11 mouse cellular contexts compared by ENCODE assay signal in genomic region chr1:55665137-55665827, GRCm38 (mm10).
DNase-seq lines count a peak whose midpoint lies in the region; ATAC-seq and TF ChIP-seq lines count a peak whose summit lies in the region.
"Had no signal": no experiment of that assay in that cellular context is flagged by ENCODE, and none has a peak within 500 bp of the region (broad histone marks: within the 10 kb centered on the region; RNA-seq: fewer than 3 reads in every experiment).

No protein-coding gene starts in this region.

- H3K9me3 ChIP-seq in embryonic facial prominence, embryonic 14.5 days (ENCODE audit: control insufficient read depth, low read length) = no peaks in the 10 kb centered on the region
- no peaks in the 10 kb centered on the region for H3K9me3 ChIP-seq in embryonic facial prominence, embryonic 10.5 days
- no peaks in the 10 kb centered on the region for H3K9me3 ChIP-seq in lung, embryonic 14.5 days (ENCODE audit: low read depth, low read length)
- H3K9me3 ChIP-seq: intestine, embryonic 15.5 days had no signal

- ATAC-seq in embryonic facial prominence, embryonic 14.5 days (ENCODE audit: low read depth) = no peak
- no peak for ATAC-seq in lung, embryonic 14.5 days (ENCODE audit: insufficient read depth)
- ATAC-seq: intestine, embryonic 15.5 days had no signal

- TF ChIP-seq POLR2A in lung, adult 2 months (IDR thresholded peaks at IDR 0.05; ENCODE audit: borderline replicate concordance, extremely low read depth, low read depth, low read length) = no peak

- H3K9ac ChIP-seq in embryonic facial prominence, embryonic 14.5 days (ENCODE audit: low read depth, low read length) = no peak overlapping the region
- H3K9ac ChIP-seq in lung, embryonic 14.5 days = no peak overlapping the region
- H3K9ac ChIP-seq: intestine, embryonic 15.5 days had no signal

- no peak overlapping the region for H3K27ac ChIP-seq in embryonic facial prominence, embryonic 14.5 days (replicated peaks; ENCODE audit: low read depth, low read length)
- H3K27ac ChIP-seq in embryonic facial prominence, embryonic 10.5 days (replicated peaks) = no peak overlapping the region
- no peak overlapping the region for H3K27ac ChIP-seq in lung, embryonic 14.5 days (ENCODE audit: low read depth)
- H3K27ac ChIP-seq: intestine, embryonic 15.5 days; macrophage had no signal

- no peak for DNase-seq in embryonic facial prominence, embryonic 14.5 days (ENCODE audit: low spot score)
- no peak for DNase-seq in embryonic facial prominence, embryonic 10.5 days (ENCODE audit: low spot score)
- peak; percentile 16 for DNase-seq in lung, embryonic 14.5 days
- no peak for DNase-seq in lung, adult 2 months
- DNase-seq in lung, postnatal 25 days (ENCODE audit: low spot score) = peak; percentile 10
- DNase-seq in skeletal muscle tissue, adult 2 months (ENCODE audit: low read depth, low spot score) = peak; percentile 7
- DNase-seq in cerebellum, adult 9-10 months = no peak
- no peak for DNase-seq in layer of hippocampus, postnatal 10 days (ENCODE audit: low spot score in 2 of 2)
- DNase-seq: adrenal gland, postnatal 10 days had no signal

- H3K4me3 ChIP-seq in embryonic facial prominence, embryonic 14.5 days (ENCODE audit: low read depth, low read length) = no peak overlapping the region
- H3K4me3 ChIP-seq in embryonic facial prominence, embryonic 10.5 days = no peak overlapping the region
- H3K4me3 ChIP-seq in lung, embryonic 14.5 days (ENCODE audit: low read depth, low read length) = no peak overlapping the region
- H3K4me3 ChIP-seq in lung, adult 2 months (replicated peaks; ENCODE audit: extremely low read depth, low read depth, low read length) = no peak overlapping the region
- H3K4me3 ChIP-seq: intestine, embryonic 15.5 days had no signal

- WGBS in embryonic facial prominence, embryonic 14.5 days = 49% methylated on average over 10 of the region's 10 CpGs
- WGBS in embryonic facial prominence, embryonic 10.5 days = 68% methylated on average over 10 of the region's 10 CpGs
- WGBS in lung, embryonic 14.5 days = 40% methylated on average over 10 of the region's 10 CpGs
- WGBS in lung, adult 2 months = 38% methylated on average over 10 of the region's 10 CpGs

- TF ChIP-seq CTCF in lung, embryonic 14.5 days (IDR thresholded peaks at IDR 0.05; ENCODE audit: low read depth) = no peak
- TF ChIP-seq CTCF in lung, adult 2 months (IDR thresholded peaks at IDR 0.05; ENCODE audit: insufficient read depth, low read length) = no peak

- H3K4me2 ChIP-seq in embryonic facial prominence, embryonic 14.5 days (ENCODE audit: low read depth, low read length) = 0 out of 2 replicates have a peak overlapping the region, but pooled peaks have one; percentile 20
- H3K4me2 ChIP-seq in lung, embryonic 14.5 days = no peak overlapping the region
- H3K4me2 ChIP-seq: intestine, embryonic 15.5 days had no signal

- H3K27me3 ChIP-seq in embryonic facial prominence, embryonic 14.5 days (replicated peaks; ENCODE audit: control insufficient read depth, insufficient read depth, low read length) = no peaks in the 10 kb centered on the region
- H3K27me3 ChIP-seq in embryonic facial prominence, embryonic 10.5 days (replicated peaks; ENCODE audit: low read depth, poor library complexity, severe bottlenecking) = peaks cover 8% of the 10 kb centered on the region
- no peaks in the 10 kb centered on the region for H3K27me3 ChIP-seq in lung, embryonic 14.5 days (ENCODE audit: insufficient read depth, low read length)
- H3K27me3 ChIP-seq: intestine, embryonic 15.5 days had no signal

- no peaks in the 10 kb centered on the region for H3K4me1 ChIP-seq in embryonic facial prominence, embryonic 14.5 days (ENCODE audit: control insufficient read depth, insufficient read depth, low read length)
- peaks cover 13% of the 10 kb centered on the region for H3K4me1 ChIP-seq in embryonic facial prominence, embryonic 10.5 days
- H3K4me1 ChIP-seq in lung, embryonic 14.5 days (ENCODE audit: insufficient read depth) = no peaks in the 10 kb centered on the region
- peaks cover 18% of the 10 kb centered on the region for H3K4me1 ChIP-seq in lung, adult 2 months (ENCODE audit: control insufficient read depth, insufficient read depth, low read length)
- H3K4me1 ChIP-seq: intestine, embryonic 15.5 days had no signal

- no peaks in the 10 kb centered on the region for H3K36me3 ChIP-seq in embryonic facial prominence, embryonic 14.5 days (ENCODE audit: control insufficient read depth, insufficient read depth, low read length)
- no peaks in the 10 kb centered on the region for H3K36me3 ChIP-seq in embryonic facial prominence, embryonic 10.5 days (replicated peaks)
- no peaks in the 10 kb centered on the region for H3K36me3 ChIP-seq in lung, embryonic 14.5 days (ENCODE audit: insufficient read depth)
- H3K36me3 ChIP-seq: intestine, embryonic 15.5 days had no signal

Comparison
In these comparisons a context has a peak if more than half of its experiments do, and no peak if none do; other contexts are left out.
1. DNase-seq: peak in lung, embryonic 14.5 days (single experiment), lung, postnatal 25 days (single experiment) and skeletal muscle tissue, adult 2 months (single experiment); none in embryonic facial prominence, embryonic 14.5 days (single experiment), embryonic facial prominence, embryonic 10.5 days (single experiment), lung, adult 2 months (single experiment), cerebellum, adult 9-10 months (single experiment) and layer of hippocampus, postnatal 10 days (0 of 2).